Mouse (Mus musculus): ENCODE measurements around the gene Cdh3. TPM values are rescaled to one million over a fixed set of nuclear protein-coding genes. Genes with fewer than 3 reads are reported as not detected.

The Cdh3 gene
- polyA plus RNA-seq (2014; fragmentation: Illumina TruSeq; extraction: RNeasy Lipid Tissue Mini Kit (QIAGEN cat#74804); ENCODE audit: low read depth, low replicate concordance) = 0.20 TPM

GRCm38 (mm10) chr8:106510365-106510975, at the start of gene Cdh3:
Gene Cdh3 (plus strand): TSS chr8:106510891.

GRCm38 (mm10) chr8:106500018-106500685, 10.5 kb upstream of the Cdh3 start, which contains the start of gene 6030452D12Rik:
Gene 6030452D12Rik (plus strand): TSS chr8:106500522.

GRCm38 (mm10) chr8:106573168-106573567, 62.5 kb downstream of the Cdh3 start, which contains the start of gene Gm10073:
Gene Gm10073 (minus strand): TSS chr8:106573461.

GRCm38 (mm10) chr8:106603131-106603819, 92.6 kb downstream of the Cdh3 start, which contains the start of gene Cdh1:
Gene Cdh1 (plus strand): TSS chr8:106603351.

Other genes with a start within 250 kb of the Cdh3 start
- not detected for gene Smpd3, start 172.9 kb upstream of the Cdh3 start, polyA plus RNA-seq (2014; fragmentation: Illumina TruSeq; extraction: RNeasy Lipid Tissue Mini Kit (QIAGEN cat#74804); ENCODE audit: low read depth, low replicate concordance)
- 3.6 TPM for gene Zfp90, start 95.6 kb upstream of the Cdh3 start, polyA plus RNA-seq (2014; fragmentation: Illumina TruSeq; extraction: RNeasy Lipid Tissue Mini Kit (QIAGEN cat#74804); ENCODE audit: low read depth, low replicate concordance)
- gene 6030452D12Rik, start 10.4 kb upstream of the Cdh3 start, polyA plus RNA-seq (2014; fragmentation: Illumina TruSeq; extraction: RNeasy Lipid Tissue Mini Kit (QIAGEN cat#74804); ENCODE audit: low read depth, low replicate concordance) = not detected
- gene Gm10073, start 62.6 kb downstream of the Cdh3 start, polyA plus RNA-seq (2014; fragmentation: Illumina TruSeq; extraction: RNeasy Lipid Tissue Mini Kit (QIAGEN cat#74804); ENCODE audit: low read depth, low replicate concordance) = not detected
- 109 TPM for gene Cdh1, start 92.5 kb downstream of the Cdh3 start, polyA plus RNA-seq (2014; fragmentation: Illumina TruSeq; extraction: RNeasy Lipid Tissue Mini Kit (QIAGEN cat#74804); ENCODE audit: low read depth, low replicate concordance)
- 0.97 TPM for gene Tango6, start 172.2 kb downstream of the Cdh3 start, polyA plus RNA-seq (2014; fragmentation: Illumina TruSeq; extraction: RNeasy Lipid Tissue Mini Kit (QIAGEN cat#74804); ENCODE audit: low read depth, low replicate concordance)